Mouse (Mus musculus): ENCODE results near the gene Tnfaip2.

GRCm38 (mm10) chr12:111440701-111441373 lies 1.4 kb upstream of the Tnfaip2 start:
- TF ChIP-seq CTCF (IDR thresholded peaks at IDR 0.05; ENCODE audit: extremely low read depth, insufficient read depth, insufficient read length, insufficient replicate concordance): no peak
- TF ChIP-seq POLR2A (IDR thresholded peaks at IDR 0.05; ENCODE audit: low read depth, low read length): no peak

Data from spleen, adult 2 months (tissue).